Mouse (Mus musculus): ENCODE data around the gene Rnf32.

Rnf32 gene

DNA sequence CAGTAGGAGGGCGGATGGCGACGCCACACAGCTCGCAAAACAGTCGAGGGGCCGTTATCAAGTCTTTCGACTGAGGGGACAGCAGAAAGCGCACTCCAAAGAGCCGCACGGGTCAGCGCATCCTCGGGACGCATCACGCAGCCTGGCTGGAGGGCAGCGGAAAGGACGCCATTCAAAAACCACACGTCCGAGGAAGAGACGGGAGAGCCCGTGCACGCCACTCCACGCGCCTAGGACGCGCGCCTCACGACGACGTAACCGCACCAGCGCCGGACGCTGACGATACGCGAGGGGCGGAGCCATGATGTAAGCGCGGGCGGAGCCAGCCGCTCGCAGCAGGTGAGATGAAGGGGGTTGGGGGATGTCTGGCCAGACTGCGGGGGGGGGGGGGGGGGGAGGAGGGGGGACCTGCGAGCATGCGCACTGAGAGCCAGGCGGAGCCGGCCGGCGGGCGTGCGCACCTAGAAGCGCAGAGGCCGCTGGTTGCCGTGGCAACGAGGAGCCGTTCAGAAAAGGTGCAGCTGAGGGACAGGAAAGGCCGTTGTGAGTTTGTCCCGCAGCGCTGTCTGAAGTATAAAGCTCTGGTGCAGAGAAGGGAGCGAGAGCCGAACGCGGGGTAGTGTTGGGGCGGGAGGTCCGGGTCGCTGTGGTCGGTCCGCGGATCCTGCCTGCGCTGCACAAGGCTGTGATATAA is at the start of gene Rnf32:
Gene Rnf32 (plus strand): TSS at position 423 of the 694 bp plus-strand sequence.
- peak; percentile 85 for DNase-seq (ENCODE audit: low spot score)

- DNase-seq (ENCODE audit: low spot score), result no peak
Observed at GRCm38 (mm10) chr5:29150146-29150545, 45.6 kb upstream of the Rnf32 start.

DNA sequence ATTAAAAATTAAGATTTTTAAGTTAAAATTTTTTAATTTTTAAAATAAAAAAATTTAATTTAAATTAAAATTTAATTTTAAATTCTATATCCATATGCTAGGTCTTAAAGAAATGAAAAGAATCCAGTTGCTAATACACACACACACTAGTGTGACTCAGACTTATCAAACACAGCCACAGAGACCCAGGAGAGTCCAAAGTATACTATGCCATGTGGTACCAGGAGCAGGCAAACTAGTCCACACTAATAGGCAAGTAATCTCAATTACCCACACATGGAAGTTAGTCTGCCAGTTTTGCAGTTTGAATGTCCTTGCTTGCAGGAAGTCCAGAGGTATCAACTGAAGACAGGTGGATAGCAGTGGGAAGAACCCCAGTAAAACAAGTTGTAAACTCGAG is 35.9 kb upstream of the Rnf32 start:
- DNase-seq (ENCODE audit: low spot score), result no peak

DNA sequence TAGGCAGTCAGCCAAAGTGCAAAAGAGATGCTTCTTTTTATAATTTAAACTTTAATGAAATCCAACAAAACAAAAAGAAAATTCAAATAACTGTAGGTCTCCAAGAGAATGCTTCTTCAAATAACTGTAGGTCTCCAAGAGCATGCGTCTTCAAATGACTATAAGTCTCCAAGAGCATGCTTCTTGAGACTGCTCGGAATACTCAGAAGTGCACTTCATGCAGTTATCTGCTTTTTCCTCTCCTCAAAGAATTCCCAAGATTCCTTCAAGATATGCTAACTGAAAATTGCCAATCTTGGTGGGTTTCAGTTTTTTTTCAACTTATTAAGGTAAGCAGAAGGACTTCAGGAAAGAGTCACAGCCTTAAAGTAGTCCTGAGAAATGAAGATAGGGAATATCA is 28.8 kb upstream of the Rnf32 start:
- no peak for DNase-seq (ENCODE audit: low spot score)

DNA sequence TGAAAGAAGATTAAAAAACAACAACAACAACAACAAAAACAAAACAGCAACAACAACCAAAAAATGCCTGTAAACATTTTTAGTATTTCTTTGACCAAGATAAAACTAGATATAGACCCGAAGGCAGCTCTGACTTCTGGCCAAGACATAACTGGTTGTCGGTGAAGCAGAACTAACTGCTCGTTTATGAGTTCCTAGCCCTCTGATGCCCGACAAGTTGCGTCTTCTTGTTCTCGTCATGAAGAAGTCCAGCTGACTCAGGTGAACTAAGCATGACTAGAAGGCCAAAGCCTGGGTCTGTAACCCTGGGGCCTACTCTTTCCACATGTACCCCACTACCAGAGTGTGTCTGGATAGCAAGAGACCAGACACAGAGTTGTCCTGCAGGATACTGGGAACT is 25.6 kb upstream of the Rnf32 start:
- no peak for DNase-seq (ENCODE audit: low spot score)

DNA sequence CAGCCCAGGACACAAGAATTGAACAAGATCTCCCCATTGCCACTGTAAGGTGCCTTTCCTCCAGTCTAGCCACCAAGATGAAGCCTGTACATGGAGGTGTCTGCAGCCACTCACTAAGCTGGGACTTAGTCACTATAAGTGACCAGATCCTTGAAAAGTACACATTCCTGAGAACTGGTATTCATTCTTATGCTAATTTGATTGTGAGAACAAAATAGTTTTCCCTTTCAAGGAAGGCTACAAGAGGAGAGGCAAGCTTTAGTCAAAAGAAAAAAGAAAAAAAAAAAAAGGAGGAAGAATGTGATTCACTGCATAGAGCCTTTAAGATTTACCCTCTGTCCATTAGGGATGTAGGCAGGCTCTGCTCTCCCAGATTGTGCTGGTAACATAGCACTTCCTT is 24.6 kb upstream of the Rnf32 start:
- DNase-seq (ENCODE audit: low spot score), result no peak

DNA sequence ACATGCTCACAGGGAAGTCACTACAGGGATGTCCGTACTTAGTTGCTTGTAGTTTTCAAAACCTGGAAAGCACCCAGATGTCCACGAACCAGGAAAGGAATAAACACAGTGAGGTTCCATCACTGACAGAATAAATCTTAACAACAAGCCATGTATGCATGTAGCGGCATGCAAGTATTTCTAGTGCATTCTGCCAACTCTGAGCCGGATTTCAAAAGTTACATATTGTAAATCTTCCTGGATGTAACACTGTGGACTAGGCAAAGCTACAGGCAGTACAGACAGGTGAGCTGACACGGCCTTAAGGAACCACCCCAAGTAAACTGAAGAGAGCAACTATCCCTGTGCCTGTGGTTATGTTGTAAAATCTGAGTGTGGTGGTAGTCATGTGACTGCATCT is 9.0 kb upstream of the Rnf32 start:
- no peak for DNase-seq (ENCODE audit: low spot score)

DNA sequence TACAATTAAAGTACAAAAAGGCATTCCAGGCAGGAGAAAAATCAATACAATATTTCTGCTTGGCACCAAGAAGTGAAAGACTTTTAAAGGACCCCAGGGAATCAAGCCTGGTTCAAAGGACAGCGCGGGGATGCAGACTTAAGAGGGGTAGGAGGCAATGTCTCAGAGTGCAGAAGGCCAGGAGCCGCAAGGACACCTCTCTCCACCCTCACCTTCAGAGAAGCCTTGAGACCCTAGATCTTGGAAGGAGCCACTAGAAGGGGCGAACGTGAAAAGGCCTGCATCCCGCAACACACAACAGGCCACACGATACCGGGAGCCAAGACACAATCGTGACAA is 592 bp upstream of the Rnf32 start:
- no peak for DNase-seq (ENCODE audit: low spot score)

- DNase-seq (ENCODE audit: low spot score), result no peak
Observed at GRCm38 (mm10) chr5:29196264-29196658, 469 bp downstream of the Rnf32 start.

- no peak for DNase-seq (ENCODE audit: low spot score)
Observed at GRCm38 (mm10) chr5:29197187-29197586, 1.4 kb downstream of the Rnf32 start.

- DNase-seq (ENCODE audit: low spot score), result no peak
Observed at GRCm38 (mm10) chr5:29198960-29199488, 3.2 kb downstream of the Rnf32 start.

DNA sequence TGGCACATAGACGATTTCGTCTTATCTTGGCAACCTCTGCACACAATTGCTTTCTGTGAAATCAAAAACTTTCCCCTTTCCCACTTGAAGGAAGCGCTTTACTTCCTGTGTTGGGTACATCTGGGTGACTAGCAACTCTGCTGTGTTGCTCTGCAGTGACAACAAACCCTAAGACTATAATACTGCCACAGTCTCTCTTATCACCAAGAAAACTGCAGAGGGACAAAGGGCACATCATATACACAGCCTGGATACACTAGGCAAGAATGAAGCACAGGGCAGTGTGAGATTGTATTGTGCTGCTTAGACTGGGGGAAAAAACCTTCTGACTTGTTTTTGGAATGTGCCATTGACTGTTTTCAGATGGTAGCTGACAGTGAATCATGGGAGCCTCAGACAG is 4.1 kb downstream of the Rnf32 start:
- DNase-seq (ENCODE audit: low spot score), result peak; percentile 17

DNA sequence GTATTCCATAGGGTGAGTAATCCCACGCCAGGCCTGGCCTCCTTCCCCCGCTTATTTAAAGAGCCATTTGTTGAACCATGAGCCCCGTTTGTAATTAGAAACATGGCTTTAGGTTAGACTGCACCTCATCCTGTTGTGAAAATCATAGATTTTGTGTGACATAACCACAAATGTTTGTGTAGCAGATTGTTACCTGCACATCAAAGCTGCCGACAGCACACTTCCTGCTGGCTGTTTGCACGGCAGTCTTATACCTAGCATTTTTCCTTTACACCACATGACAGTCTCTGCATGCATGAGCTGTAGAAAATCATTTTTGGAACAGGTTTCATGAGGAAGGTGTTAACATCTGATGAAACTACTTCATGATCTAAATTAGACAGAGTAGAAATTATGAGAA is 9.9 kb downstream of the Rnf32 start:
- DNase-seq (ENCODE audit: low spot score), result peak; percentile 68

DNA sequence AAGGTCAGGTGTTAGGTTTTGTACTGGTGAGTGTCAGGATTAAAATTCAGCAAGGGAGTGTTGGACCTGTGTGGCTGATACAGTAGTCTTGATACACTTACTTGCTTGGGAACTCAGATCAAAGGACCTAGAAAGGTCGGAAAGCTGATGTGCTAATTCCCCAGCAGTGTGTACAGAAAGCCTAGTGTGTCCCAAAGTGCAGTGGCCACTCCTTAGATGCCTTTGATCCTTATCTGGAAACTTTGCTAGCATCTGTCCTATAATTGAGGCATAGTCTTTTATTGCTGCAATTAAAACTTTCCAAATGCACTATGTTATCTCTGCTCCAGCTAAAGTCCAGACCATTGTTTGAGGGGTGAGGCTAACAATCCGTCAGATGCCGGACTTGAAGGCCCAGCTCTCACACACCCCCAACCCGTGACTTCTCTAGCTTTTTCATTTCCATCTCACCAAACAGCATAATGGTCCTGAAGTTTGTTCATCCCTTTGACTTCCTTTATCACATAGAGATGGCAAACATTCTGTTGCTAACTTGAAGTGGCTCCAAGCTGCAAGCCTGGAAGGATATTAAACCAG is 16.3 kb downstream of the Rnf32 start:
- DNase-seq (ENCODE audit: low spot score), result no peak

- DNase-seq (ENCODE audit: low spot score), result no peak
Observed at GRCm38 (mm10) chr5:29217997-29218396, 22.2 kb downstream of the Rnf32 start.

GRCm38 (mm10) chr5:29224089-29224488 is 28.3 kb downstream of the Rnf32 start:
- no peak for DNase-seq (ENCODE audit: low spot score)

GRCm38 (mm10) chr5:29230481-29230880 is 34.7 kb downstream of the Rnf32 start:
- DNase-seq (ENCODE audit: low spot score), result no peak

DNA sequence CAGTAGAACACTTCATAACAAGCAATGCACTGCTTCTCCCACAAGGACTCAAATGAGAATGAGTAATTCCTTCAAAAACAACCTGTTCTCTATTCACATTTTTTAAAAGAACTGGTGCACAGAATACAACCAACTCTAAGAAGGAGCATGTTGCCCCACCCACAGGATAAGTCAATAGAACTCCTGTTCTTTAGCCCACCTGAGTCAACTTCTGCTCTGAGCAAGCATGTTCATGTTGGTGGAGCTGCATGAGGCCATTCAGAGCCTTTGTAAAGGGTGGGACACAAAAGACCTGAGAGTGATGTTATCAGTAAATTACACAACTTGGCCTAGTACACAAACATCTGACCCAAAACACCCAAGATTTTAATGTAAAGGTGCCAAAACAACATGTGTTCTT is 42.6 kb downstream of the Rnf32 start:
- no peak for DNase-seq (ENCODE audit: low spot score)

GRCm38 (mm10) chr5:29244769-29245168 is 49.0 kb downstream of the Rnf32 start:
- no peak for DNase-seq (ENCODE audit: low spot score)

- no peak for DNase-seq (ENCODE audit: low spot score)
Observed at GRCm38 (mm10) chr5:29250795-29251495, 55.2 kb downstream of the Rnf32 start.

DNA sequence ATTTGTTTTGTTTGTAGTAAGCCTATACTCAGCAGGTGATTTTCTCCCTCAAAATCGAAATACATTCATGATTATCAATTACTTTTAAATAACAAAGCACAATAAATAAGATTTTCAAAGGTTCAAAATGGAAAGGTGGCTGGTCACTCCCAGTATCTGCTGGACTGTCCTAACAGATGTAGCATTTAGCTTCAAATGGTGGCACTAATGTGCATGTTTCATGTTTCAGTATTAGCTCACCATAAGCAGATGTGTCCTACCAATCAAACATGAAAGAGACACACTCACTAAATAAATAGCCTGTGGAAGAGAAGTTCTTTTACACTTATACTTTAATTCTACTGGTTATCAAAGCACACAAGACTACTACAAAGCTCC is 55.7 kb downstream of the Rnf32 start:
- DNase-seq (ENCODE audit: low spot score), result no peak

DNA sequence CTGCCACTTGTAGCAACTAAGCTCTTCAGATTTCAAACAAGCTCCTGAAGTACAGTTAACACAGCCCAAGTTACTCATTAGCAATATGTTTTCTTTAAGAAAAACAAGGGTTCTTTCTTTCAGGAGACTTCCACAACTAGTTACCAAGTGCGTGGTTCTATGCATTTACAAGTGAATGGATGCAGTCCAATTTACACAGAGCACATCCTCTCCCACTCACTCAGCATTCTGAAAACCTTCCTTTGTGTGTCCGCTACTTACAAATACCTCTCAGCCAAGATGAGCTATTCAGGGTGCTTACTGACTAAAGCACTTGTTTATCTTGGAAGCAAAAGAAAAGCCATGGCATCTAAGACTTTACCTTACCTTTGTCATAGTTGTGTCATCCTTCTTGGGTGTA is 58.1 kb downstream of the Rnf32 start:
- DNase-seq (ENCODE audit: low spot score), result no peak

DNA sequence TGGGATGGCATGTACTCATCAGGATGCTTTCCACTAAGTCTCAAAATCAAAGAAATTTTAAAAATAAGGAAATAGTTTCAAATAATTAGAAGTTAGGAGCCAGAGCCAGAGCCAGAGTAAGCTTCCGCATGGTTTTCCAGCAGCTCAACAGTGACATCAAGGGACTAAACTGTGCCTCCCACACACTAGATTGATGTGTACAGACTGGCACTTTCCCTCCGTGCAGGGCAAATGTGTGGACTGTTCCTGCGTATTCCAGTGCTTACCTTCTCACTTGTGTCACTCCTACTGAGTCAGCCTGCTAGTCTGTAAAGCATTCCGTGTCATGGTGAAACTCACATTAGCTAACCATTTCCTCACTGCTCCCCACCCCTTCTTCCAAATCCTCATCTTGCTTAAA is 75.1 kb downstream of the Rnf32 start:
- no peak for DNase-seq (ENCODE audit: low spot score)

- DNase-seq (ENCODE audit: low spot score), result no peak
Observed at GRCm38 (mm10) chr5:29273426-29273825, 77.6 kb downstream of the Rnf32 start.

All from T-cell, adult 2 months (primary cell).